Mouse (Mus musculus) megakaryocyte-erythroid progenitor cell, adult 5 weeks (primary cell): ENCODE measurements around the gene Calcr. TPM values are rescaled to one million over a fixed set of nuclear protein-coding genes. Genes with fewer than 3 reads are reported as not detected.

Experiments
- polyA plus RNA-seq: library from polyadenylated mRNA; stranded (reverse); fragments of >175 nt; gene quantifications from 2 replicates; pipeline ENCODE4 v1.2.3, GENCODE M21; 2012

Calcr gene
- not detected in 2 replicates for polyA plus RNA-seq

DNA sequence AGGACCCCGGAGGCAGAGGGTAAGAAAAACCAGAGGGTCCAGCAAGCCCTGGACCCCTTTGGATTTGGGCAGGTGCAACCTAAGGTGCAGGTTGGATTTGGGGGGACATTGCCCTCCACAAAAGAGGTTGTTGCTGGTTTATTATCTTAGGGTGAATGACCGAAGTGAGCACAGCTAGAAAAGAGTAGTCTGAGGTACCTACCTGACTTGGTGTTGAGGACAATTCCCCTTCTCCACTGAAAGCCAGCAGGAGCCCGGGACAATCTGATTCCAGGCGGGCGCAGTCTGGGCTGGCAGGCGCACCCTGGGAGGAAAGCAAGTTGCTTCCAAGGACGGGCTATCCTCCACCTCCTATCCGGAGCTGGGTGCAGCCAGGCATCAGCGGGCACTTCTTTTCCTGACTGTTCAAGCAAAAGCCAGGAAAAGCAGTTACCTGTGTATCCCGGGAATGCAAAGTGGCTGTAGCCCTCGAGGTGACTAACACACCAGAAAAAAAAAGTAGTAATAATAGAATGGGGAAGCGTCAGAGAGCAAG, at the start of gene Calcr:
TSS of gene Calcr (minus strand) at position 485 of the 535 bp plus-strand sequence.

Other genes starting within 250 kb of the Calcr start
- not detected in 2 replicates for gene Tfpi2, start 224.2 kb upstream of the Calcr start, polyA plus RNA-seq
- gene Gngt1, start 229.1 kb upstream of the Calcr start, polyA plus RNA-seq = not detected in 2 replicates
- gene Gng11, start 239.2 kb upstream of the Calcr start, polyA plus RNA-seq = 4.6 and 4.8 TPM in 2 replicates